Mouse (Mus musculus) olfactory bulb, adult 2 months (tissue): ENCODE results near the gene Cdk15.

Source experiments
- CTCF ChIP-seq: fragments of 200-500 bp; IDR thresholded peaks from 2 replicates; pipeline ENCODE4 v1.5.1; 2012; ENCODE audit warnings: low read depth, mild to moderate bottlenecking, low read length, moderate library complexity; ENCODE audit not compliant: insufficient read depth
- POLR2A ChIP-seq: fragments of 200-500 bp; IDR thresholded peaks from 2 replicates; pipeline ENCODE4 v1.6.1; 2012; ENCODE audit warnings: mild to moderate bottlenecking, low read depth, low read length, moderate library complexity; ENCODE audit not compliant: insufficient read depth

DNA sequence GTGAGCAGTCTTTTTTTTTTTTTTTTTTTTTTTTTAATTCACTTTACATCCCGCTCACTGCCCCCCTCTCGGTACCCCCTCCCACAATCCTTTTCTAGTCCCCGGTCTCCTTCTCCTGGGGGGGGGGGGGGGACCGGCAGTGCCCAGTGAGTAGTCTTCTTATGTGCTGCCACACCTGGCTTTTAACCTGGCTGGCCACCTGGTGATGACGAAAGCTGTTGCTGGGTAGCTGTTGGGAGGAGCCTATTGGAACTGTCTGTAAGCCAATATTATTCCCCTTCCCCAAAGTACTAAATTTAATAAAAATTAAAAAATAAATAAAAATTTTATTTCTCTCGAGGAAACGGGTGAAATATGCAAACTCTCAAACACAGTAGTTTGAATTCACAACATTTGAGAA lies 3.9 kb upstream of the Cdk15 start:
- TF ChIP-seq POLR2A (no peak), CTCF (no peak)
